Mouse (Mus musculus): ENCODE data around the gene Gfi1.

- no peak for TF ChIP-seq POLR2A (IDR thresholded peaks at IDR 0.05; ENCODE audit: insufficient read depth, low read depth, low read length)
- TF ChIP-seq CTCF (IDR thresholded peaks at IDR 0.05), result no peak
- TF ChIP-seq EP300 (IDR thresholded peaks at IDR 0.05; ENCODE audit: insufficient read depth, low read depth, low read length), result no peak
These were observed 2.9 kb downstream of the Gfi1 start for GRCm38 (mm10) chr5:107722661-107723532.
